Mouse (Mus musculus) frontal cortex, postnatal 36 days (tissue): ENCODE measurements at regions not wholly inside any gene's neighbourhood (a gene's known extent, or its start where the extent isn't known, plus 50 kb on each side); places are given as distances from the start of the nearest gene placed in this dataset.

Experiments used
- DNase-seq, 2 experiments: peaks; one replicate each; pipeline ENCODE4 v3.0.0; 2022; ENCODE audit warnings: low spot score in 2 of 2

DNA sequence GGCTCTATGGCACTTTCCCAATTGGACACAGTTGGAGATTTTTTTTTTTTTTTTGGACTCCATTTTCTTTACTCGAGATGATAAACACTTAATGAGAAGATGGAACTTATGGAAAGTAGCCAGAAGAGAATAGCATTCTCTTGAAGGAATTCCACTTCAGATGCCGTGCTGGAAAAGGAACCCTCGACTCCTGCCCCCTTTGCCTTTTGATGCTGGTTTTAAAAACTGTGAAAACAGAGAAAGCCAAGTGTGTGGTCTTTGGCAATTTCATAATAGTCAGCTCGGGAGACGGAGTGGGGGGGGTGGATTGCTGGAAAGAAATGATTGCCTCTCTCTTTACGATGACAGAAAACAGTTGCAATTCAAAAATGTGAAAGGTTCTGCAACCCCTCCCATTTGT lies 429.2 kb downstream of the Fgf9 start:
- DNase-seq, result no peak

DNA sequence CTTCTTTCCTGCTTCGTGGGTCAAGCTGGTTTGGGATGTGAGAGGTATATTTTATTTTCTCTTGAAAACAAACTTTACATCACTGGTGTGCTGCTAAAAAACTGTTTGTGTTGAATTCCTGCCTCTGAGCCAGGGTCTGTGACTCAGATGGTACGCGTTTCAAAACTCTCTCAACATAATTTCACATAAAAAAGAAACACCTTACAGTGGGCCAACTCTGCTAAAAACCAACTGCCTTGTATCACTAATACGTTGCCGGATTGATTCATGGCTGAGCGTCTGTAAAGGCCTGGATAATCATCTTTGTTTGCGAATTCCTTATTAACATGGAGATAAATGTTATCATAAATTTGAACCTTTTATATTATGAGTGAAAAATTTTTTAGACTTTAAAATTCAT lies 428.7 kb downstream of the Fgf9 start:
- DNase-seq, result no peak

GRCm38 (mm10) chr14:58496902-58497301 lies 426.6 kb downstream of the Fgf9 start:
- DNase-seq, result no peak

DNA sequence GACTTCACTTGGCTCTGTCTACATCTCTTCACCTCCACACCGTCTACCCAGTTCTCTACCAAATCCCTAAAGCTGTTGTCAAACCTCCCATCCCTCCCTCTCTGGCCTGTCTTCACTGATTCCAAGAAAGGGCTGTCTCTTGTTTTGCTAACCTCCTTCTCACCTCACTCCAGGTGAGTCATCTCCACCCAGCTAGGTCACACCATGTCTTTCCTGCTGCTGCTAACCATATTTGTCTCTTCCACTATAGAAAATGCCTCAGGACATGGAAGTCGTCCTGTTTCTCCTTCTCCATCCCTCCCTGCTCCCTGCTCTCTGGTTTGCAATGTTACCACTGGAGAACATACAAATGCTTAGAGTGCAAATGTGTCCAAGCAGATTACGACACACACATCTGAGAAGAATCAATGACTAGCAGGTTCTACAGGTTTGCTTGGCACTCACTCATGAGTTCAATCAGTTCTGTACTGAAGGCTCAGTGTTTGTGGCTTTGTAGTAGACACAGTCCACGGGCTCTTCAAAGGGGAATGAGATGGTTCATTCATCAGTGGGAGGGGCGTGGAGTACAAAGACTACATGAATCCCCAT lies 424.1 kb downstream of the Fgf9 start:
- no peak for DNase-seq

- DNase-seq, result no peak
Measured at GRCm38 (mm10) chr14:58492118-58492517, 421.8 kb downstream of the Fgf9 start.

DNA sequence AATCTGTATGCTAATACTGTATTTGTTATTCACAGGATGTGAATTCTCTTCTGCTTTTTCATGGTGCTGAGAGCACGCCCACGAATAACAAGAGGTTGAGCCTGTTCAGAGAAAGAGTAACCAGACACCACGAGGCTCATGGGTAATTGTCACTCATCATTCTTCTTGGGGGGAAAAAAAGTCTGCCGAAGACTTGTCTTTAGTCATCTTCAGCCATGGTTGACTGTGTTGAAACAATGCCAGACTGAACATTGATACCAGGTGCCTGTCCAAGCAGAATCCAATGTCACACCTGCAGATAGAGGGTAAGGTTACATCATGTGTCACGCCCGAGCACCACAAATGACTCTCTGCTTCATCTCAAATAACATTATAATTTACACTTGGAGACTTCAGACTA lies 418.5 kb downstream of the Fgf9 start:
- DNase-seq, result no peak

- DNase-seq, result no peak
Measured at GRCm38 (mm10) chr14:58487836-58488235, 417.5 kb downstream of the Fgf9 start.

- no peak for DNase-seq
Measured at GRCm38 (mm10) chr14:58480454-58480853, 410.1 kb downstream of the Fgf9 start.

DNA sequence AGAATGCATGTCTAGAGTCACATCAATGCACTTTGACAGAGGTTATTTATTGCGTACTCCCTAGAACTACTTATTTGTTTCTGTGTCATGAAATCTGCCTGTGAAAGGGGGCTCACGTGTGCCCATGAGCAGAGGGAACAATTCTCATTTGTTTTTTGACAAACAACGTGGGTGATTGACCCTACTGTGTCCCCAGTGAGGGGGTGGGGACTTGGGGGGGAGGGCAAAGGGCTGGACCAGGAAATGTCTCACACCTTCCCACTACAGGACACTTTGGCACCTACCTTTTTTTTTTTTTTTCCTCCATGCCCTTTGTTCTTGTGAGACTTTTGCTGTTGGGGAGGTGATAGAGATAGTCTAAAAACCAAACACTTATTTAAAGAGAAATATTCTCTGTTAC lies 400.3 kb downstream of the Fgf9 start:
- DNase-seq, result no peak

DNA sequence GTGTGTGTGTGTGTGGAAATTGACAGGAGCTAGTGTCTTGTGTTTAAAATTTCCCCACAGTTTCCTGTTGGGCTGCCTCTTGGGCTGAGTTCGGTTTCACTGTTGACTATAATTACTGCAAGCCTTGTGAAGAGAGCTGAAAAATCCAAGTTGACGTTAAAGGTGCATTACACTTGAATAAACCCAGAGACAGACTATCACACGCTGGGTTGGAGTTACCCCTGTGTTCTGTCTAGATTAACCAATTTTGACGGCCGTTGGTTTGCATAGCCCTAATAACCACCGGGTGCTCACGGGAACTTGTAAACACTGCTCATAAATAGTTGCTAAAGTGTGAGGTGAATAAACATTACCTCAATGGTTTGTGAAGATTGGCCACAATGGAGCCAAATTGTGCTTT lies 398.1 kb downstream of the Fgf9 start:
- no peak for DNase-seq

DNA sequence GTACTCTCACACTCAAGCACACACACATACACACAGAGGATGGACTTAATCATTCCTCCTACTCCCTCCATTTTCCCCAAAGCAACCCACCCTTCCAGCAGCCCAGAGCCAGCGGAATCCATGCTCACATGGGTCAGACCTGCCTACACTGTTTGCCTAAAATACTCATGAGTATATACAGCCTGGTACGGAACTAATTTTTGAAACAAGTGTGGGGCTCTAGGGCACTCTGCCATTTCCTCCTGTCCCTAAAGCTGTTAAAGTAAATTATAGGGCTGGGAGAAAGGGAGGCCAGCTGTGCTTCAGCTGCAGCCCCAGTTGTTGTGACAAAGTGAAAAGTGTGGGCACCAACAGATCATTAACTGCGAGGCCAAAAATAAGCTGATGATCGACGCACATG lies 397.5 kb downstream of the Fgf9 start:
- peak in 1 of 2 experiments; percentile 7 for DNase-seq

- no peak for DNase-seq
Measured at GRCm38 (mm10) chr14:58446776-58447354, 376.5 kb downstream of the Fgf9 start.

DNA sequence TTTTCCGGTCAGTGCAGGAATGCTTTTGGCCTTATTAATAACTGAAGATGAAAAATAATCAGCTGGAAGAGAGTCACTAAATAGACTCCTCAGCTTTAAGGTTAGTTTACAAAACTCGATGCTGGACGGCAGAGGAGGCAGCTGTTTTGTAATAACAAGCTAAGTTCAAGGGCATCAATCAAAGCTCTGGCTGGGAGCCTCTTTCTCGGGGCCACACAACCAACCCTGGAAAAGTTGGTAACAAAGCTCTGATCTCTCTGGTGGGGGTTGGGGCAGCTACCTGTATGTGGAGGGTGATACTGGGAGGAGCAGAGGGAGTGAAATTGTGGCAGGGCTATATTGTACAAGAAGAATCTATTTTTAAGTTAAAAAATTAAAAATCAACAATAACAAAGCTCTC lies 374.1 kb downstream of the Fgf9 start:
- no peak for DNase-seq

- no peak for DNase-seq
Measured at GRCm38 (mm10) chr14:58442501-58442900, 372.2 kb downstream of the Fgf9 start.

DNA sequence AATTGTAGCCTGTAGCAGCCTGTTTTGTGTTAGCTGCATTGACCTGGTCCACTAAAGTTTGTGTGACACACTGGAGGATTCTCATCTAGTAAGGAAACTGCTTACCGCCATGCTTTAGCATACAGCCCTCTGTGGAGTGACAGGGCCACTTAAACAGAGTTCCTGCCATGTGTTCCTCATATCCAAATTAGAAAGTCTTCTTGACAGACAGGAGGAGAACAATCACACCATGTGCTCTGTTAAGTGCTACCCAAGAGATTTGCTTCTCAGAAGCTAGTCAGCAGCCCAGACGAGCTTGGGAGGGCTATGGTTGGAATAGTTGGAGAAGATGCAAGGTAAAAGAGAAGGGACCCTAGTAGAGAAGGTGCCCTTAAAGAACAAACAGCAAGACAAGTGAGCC lies 369.6 kb downstream of the Fgf9 start:
- no peak for DNase-seq

DNA sequence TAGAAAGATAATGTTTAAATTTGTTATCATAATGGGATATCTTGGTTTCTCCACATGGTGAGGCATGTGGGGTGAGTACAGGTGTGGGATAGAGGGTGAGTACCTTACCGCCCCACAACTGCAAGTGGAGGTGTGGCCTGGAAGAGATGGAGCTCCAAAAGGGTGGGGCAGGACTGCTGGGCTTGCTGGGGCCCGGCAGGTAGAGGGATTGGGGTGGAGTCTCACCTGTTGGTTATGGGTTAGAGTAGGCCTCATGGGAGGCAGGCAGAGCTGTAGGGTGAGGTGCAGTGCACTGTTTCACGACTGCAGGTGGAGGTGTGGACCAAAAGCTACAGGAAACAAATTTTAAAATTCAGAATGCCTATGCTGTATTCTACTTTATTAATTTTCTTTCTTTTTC lies 365.7 kb downstream of the Fgf9 start:
- DNase-seq, result no peak

- DNase-seq, result no peak
Measured at GRCm38 (mm10) chr14:58426472-58426871, 356.1 kb downstream of the Fgf9 start.

- no peak for DNase-seq
Measured at GRCm38 (mm10) chr14:58421904-58422303, 351.6 kb downstream of the Fgf9 start.

DNA sequence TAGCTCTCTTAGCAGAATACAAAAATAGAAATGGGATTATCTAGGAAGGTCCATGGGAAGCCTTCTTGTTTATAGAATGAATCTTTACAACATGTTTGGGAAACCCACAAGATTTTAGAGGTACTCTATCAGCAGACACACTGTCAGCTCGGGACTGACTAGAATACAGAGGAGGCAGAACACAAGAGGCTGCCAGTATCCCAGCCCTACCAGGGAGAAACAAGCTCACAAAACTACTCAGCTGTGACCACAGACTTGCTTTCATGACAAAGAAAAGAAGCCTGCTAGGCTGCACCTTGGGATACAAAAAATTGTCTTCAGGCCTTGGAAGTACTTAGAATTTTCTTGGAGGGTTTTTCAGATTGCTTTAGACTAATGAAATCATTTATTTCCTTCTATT lies 347.2 kb downstream of the Fgf9 start:
- no peak for DNase-seq

DNA sequence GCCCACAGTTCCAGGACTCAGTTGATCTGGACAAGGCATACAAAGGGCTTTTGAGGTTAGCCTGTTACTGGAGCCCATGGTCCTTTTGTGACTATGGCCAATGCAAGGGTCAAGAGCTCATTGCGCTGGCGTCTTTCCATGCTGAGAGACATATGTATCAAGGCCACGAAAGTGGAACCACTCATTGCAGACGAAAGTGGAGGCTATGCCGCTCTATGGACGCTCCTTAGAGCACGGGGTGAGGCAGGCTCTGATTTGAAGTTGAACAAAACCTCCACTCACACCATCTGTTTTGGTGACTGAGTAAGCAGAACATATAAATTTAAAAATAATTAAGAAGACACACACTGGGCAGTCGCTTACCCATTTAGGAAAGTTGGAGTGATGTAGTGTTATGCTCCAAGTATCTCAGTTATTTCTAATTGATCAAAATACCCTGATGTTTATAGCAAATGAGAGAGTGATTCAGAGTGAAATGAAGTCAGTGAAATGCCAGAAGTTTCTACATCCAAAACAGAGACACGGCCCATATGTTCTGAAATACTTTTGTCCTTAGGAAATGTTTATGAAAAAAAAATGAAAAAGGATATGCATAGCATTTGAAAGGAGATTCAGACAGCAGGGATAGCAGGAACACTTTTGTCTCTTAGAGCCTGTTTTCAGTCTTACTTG lies 321.8 kb downstream of the Fgf9 start:
- peak in 1 of 2 experiments; percentile 1 for DNase-seq

DNA sequence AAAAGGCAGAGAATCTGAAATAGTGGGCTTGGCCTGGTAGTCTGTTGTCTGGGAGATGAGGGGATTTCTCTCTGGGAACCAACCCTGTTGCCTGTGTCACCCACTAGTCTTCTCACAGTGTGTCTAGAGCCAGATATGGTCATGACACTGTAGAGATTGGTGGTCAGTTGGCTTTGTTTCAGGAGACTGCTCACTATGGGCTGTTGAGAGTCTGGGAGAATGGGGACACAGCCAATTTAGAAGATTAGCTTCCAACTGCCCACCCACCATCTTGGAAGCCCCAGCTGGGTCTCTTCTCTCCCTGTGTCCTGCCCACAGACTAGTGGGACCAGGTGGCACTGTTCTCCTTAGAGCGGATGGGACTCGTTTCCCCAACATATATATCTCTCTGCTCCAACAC lies 320.4 kb downstream of the Fgf9 start:
- peak in 1 of 2 experiments; percentile 5 for DNase-seq

- DNase-seq, result no peak
Measured at GRCm38 (mm10) chr14:58387348-58388000, 317.1 kb downstream of the Fgf9 start.

- DNase-seq, result no peak
Measured at GRCm38 (mm10) chr14:58375056-58375455, 304.7 kb downstream of the Fgf9 start.
